Mouse (Mus musculus) forelimb bud, embryonic 11.5 days (tissue): Measurements from ENCODE around the gene Cldn20.
A peak's percentile ranks its signal among the peaks of the same experiment; 100 is the strongest.

Experiments used
- DNase-seq: peaks from one replicate; pipeline ENCODE4 v3.0.0-alpha.2; 2012; ENCODE audit warnings: low read depth, low spot score

Gene Cldn20

GRCm38 (mm10) chr17:3532254-3532653 is at the start of gene Cldn20:
TSS of gene Cldn20 (plus strand) at chr17:3532554.
- DNase-seq, result no peak

DNA sequence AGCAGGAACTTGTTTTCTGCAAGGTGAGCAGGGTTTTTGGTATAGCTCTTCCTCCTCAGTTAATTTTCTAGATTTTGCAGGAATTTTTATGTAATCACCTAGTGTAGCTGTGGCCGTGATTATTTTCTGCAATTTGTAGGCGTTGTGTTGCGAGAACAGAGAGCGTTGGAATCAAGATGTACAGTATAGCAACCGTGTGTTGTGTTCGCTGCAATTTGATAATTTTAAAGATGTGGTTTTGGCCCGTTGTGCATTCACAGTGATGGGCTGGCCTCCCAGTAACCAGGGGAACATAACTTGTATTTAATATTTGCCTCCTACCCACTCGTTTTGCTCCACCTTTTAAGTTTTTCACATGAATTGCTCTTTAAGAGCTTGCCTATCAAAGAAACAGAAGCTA is 49.3 kb upstream of the Cldn20 start:
- DNase-seq, result no peak

DNA sequence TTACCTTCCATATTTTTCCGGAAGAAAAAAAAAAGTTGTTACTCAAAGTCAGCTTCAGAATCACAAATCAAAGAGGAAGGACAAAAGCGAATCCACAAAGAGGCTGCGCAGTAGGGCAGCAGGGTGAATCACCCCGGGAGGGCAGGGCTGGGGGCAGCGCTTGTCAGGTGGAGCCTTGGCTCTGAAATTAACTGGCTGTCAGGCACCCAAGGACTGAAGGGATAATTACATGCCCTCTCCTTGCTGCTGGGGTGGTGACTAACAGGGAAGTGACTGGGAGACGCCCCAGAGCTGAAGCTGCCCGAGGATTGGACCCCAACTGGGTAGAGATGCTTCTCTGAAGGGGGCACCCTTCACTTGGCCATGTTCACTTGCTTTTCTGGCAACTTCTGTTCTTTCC is 46.5 kb upstream of the Cldn20 start:
- DNase-seq, result no peak

- no peak for DNase-seq
Observed at GRCm38 (mm10) chr17:3487211-3487610, 45.1 kb upstream of the Cldn20 start.

DNA sequence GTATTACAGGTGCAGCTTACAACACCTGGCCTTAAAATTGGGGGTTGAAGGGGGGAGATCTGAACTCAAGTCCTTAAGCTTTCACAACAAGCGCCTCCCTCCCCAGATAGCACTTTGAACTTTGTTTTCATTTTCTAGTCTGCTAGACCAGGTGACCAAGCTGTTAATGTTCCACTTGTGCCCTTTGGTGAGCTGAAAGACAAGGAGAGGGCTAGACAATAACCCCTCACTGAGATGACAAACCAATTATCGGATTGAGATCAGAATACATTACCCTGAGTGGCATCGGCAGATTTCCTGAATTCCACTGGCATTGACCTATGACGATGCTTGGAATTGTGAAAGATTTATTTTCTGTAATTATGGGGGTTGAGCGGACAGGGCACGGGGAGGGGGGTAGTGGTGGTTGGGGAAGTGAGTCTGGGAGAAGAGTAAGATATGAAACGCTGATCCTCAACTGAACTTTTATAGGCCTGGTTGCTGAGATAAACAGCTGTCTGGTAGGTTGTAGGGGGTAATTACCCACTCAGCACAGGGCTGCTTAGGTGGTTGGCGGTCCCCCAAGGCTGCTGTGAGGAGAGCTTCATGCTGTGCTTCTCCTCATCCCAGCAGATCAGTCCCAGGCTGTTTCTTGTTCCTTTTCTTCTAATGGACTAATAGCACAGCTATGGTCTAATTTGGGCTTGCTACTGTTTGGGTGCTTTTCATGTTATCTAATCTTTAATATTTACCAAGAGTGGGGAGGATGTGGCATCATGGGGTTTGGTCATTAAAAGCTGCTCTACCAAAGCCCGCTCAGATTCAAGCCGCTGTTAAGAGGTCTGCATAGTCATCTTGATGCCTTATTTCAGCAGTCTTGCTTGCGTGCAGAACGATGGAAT is 44.4 kb upstream of the Cldn20 start:
- no peak for DNase-seq

DNA sequence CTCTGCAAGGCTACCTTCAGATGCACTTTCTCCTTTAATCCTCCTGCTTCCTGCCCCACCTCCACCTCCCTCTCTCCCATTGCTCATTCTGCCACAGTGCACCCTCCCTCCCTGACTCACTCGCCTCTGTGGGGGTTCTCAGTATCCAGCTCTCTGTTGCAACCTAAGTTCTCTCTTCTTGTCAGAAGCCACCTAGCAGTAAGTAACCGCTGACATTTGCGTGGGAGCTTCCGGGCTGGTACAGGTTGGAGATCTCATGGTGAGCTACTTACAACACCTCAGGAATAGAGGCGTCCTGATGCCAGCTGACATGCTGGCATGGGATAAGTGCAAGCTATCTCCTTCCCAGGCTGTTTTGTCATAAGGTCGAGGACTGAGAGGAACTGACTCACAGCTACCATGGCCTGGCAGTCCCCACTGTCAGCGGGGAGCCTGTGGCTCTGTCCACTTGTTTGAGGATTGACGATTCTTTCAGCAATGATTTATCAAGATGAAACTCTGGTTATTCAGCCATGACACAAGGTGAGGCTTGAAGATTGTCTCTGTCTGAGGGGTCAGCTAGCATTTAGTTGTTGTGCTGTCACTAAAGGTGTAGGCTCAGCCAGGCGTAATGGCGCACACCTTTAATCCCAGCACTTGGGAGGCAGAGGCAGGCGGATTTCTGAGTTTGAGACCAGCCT is 42.0 kb upstream of the Cldn20 start:
- no peak for DNase-seq

DNA sequence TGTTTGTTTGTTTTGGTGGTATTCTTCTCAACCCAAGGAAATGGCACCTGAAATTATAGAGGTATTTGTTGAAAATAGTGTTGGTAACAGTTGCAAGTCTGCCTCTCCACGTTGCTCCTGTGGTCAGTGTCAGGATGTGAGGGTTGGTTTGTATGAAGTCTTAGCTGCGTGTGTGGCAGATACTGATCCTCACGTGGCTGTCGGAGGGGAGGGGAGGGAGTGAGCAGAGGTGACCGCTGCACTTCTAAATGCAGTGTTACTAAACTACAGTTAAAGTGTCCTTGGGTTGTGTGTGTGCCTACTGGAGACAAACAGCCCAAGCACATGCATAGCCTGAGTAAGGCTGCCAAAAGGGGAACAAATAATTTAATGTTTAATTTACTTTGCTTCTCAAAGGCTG is 41.3 kb upstream of the Cldn20 start:
- DNase-seq, result no peak

- DNase-seq, result no peak
Observed at GRCm38 (mm10) chr17:3491667-3492066, 40.7 kb upstream of the Cldn20 start.

GRCm38 (mm10) chr17:3495576-3495975 is 36.8 kb upstream of the Cldn20 start:
- no peak for DNase-seq

- DNase-seq, result no peak
Observed at GRCm38 (mm10) chr17:3496080-3496479, 36.3 kb upstream of the Cldn20 start.

GRCm38 (mm10) chr17:3498086-3498485 is 34.3 kb upstream of the Cldn20 start:
- peak; percentile 64 for DNase-seq

- DNase-seq, result no peak
Observed at GRCm38 (mm10) chr17:3498580-3498979, 33.8 kb upstream of the Cldn20 start.

DNA sequence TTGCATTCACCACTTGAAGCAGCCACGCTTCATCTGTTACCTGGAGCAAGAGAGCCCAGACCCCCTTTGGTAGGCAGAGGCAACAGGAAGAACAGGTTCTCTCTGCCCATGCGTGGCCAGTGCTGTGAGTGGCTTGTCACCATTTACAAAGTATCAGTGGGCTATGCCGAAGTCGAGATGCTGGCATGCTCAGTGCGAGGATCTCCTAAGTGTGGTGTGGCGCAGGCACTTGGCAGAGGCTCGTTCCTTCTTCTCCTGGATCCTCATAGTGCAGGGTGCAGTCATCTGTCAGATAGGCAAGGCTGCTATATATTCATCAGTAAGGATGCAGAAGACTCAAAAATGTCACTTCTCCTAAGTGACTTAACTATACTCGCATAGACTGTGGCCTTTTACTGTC is 32.9 kb upstream of the Cldn20 start:
- no peak for DNase-seq

GRCm38 (mm10) chr17:3500076-3500475 is 32.3 kb upstream of the Cldn20 start:
- DNase-seq, result no peak

- DNase-seq, result no peak
Observed at GRCm38 (mm10) chr17:3500936-3501335, 31.4 kb upstream of the Cldn20 start.

GRCm38 (mm10) chr17:3505711-3506110 is 26.6 kb upstream of the Cldn20 start:
- DNase-seq, result no peak

DNA sequence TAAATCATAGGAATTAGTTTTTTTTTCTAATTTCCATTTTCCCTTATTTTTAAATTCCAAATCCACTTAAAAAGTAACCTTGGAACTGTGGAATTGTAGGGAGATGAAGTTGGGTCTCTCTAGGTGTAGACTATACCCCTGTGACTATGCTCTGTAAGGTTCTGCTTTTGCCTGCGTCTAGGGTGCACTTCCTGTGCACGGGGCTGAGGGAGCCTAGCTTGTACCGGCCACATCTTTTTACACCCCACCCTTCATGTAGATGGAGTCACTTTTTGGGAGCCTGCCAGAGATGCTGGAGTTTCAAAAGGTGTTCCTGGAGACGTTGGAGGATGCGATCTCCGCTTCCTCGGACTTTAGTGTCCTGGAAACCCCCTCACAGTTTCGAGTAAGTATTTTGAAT is 25.8 kb upstream of the Cldn20 start:
- DNase-seq, result no peak

DNA sequence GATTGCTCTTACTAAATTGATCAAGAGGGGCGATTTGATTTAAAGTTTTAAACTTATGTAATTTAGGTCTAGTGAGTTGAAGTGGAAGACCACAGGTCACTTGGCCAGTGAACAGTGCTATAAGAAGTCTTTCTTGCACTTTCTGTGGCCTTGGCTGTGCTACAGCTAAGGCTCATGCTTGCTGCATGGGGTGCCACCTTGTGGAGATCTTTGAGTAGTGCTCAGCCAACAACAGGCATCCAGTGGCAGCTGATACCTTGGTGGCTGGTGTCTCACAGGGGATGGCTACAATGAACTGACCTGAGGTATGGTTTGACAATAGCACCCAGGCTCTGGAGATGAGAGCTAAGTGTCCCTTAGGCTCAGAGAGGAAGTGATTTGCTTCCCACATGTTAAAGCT is 22.5 kb upstream of the Cldn20 start:
- DNase-seq, result peak; percentile 67

- DNase-seq, result no peak
Observed at GRCm38 (mm10) chr17:3514316-3514715, 18.0 kb upstream of the Cldn20 start.

GRCm38 (mm10) chr17:3515851-3516250 is 16.5 kb upstream of the Cldn20 start:
- no peak for DNase-seq

DNA sequence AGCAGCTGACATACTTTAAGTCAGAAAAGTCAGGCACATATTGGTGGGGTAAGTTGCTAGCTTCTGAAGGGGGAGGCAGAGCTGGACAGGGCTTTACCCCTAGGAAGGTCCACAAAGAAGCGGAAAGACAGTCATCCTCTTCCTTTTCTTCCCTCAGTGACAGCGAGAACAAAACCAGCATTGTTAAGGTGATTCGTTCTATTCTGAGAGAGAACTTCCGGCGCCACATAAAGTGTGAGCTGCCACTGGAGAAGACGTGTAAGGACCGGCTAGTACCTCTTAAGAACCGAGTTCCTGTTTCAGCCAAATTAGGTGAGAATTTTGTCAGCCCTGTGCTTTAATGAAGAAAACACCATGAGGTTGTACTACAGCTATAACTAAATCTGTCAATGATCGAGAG is 15.9 kb upstream of the Cldn20 start:
- DNase-seq, result no peak

- DNase-seq, result no peak
Observed at GRCm38 (mm10) chr17:3520344-3520743, 12.0 kb upstream of the Cldn20 start.

GRCm38 (mm10) chr17:3527841-3528471 is 4.4 kb upstream of the Cldn20 start:
- no peak for DNase-seq
